Mouse (Mus musculus): Measurements from ENCODE around the gene Tmem107.

- TF ChIP-seq CTCF (IDR thresholded peaks at IDR 0.05; ENCODE audit: low read depth, low read length) = no peak
- no peak for TF ChIP-seq GATA1 (IDR thresholded peaks at IDR 0.05; ENCODE audit: borderline replicate concordance, low read length)
Measured at GRCm38 (mm10) chr11:69045531-69046394, 24.8 kb upstream of the Tmem107 start, which contains the start of gene Aurkb.
